Mouse (Mus musculus) cerebellum, adult 9-11 months (tissue): ENCODE results near the gene Ppp6r3.
A peak's percentile ranks its signal among the peaks of the same experiment; 100 is the strongest.

Source experiments
- DNase-seq: peaks from one replicate; pipeline ENCODE4 v3.0.0; 2022

Ppp6r3 gene

DNA sequence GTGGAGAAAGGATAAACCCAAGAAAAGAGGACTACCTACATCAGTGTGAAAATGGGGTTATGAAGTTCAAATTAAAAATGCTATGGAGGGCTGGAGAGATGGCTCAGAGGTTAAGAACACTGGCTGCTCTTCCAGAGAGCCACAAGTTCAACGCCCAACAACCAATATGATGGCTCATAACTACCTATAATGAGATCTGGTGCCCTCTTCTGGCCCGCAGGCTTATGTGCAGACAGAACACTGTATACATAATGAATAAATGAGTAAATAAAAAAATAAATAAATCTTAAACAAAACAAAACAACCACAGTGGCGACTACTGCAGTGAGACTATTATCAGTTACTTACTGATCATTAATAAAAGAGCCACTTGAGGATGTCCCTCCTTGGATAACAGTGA, 78.3 kb downstream of the Ppp6r3 start:
- no peak for DNase-seq

DNA sequence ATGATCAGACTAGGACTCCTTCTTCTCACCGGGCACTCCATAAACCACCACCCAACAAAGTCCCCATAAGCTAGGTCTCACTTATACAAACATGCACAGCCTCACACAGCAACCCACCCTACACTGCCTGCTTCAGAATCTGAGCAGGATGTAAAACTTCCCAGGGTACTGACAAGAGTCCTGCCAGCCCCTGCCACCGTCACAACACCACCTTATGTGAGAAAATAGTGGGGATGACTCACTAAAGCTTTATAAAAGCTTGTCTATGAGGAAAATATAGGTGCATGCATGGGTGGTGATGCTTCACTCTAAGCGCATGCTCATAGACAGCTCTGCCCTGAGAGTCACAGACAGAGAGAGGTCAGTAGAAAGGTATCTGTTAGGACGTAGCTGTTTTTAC, 85.7 kb downstream of the Ppp6r3 start:
- DNase-seq = no peak

DNA sequence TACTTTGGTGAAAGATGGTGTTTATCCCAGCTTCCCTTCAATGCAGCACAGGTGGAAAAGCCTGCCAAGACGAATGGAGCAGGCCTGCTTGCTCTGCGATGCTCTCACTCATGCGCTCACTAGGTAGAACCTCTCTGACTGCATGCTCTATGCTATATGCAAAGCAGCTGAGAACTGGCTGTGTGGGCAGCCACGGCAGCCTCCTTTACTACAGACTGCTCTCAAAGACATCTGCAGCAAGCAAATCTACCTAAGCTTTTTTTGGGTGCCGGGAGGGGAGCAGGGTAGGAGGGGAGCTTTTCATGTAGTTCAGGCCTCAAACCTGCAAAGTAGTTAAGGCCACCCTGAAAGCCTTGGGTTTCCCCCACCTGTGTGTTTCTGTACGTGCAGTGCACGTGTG, 92.7 kb downstream of the Ppp6r3 start:
- no peak for DNase-seq

DNA sequence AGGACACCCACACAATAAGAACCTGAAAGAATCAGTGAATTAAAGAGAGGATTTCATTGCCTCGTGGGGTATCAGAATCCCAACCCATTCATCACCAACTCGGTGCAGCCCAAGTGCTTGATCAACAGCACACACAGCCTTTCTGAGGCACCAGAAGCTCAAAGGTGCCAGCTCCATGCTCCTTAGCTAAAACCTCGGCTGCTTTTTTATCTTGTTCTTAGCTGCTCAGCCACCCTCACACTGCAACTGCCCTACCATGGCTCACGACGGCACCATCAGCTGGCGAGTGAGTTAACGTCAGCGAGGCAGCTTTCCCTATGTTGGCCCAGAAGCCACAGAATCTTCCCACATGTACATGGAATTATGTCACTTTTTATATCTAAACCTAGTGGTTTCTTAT, 95.4 kb downstream of the Ppp6r3 start:
- no peak for DNase-seq

DNA sequence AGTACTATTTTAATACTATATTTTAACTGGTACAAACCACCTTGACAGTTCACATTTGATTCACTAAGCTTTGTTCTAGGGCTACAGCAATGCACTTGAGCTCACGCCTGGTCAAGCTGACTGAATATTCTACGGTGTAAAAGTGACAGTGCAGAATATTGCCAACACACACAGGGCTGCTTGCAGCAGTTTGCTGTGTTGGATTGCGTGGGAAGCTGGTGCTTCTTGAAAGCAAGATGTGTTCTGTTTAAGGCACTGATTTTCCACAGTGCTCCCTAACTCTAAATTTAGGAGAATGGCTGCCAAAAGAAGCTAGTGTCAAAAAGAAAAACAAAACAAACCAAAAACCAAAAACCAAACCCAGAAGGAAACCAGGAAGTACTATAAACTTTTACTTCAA, 98.6 kb downstream of the Ppp6r3 start:
- no peak for DNase-seq

DNA sequence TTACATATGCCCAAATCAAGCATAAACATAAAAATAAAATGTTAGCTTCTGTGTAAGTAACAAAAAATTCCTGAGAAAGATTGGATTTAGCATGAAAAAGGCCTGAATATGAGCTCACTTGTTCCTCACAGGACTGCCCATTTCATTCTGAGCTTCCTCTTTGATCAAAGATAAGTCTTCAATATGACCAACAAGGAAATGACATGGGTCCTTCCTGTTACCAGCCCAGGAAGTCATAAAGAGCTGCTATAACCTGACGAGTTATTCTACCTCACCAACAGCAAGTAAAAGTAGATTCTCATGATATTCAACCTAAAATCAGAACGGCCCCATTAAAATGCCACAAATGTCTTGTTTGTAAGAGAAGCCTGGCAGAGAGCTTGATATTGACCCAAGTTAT, 104.3 kb downstream of the Ppp6r3 start:
- DNase-seq = no peak

DNA sequence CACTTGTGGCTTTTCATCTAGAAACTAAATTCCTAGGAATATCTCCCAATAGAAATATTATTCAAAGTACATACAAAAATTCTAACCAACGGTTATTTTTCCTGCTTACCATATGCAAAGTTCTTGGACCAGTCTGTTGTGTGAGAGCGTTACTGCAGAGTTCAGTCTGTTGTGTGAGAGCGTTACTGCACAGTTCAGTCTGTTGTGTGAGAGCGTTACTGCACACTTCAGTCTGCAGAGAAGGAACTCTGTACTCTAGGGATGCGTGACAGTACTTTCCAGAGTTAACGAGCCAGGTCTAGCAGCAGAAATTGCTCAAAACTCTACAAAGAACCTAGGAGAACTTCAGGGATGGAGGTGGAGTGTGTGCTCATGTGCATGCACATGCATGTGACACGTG, 108.0 kb downstream of the Ppp6r3 start:
- no peak for DNase-seq

DNA sequence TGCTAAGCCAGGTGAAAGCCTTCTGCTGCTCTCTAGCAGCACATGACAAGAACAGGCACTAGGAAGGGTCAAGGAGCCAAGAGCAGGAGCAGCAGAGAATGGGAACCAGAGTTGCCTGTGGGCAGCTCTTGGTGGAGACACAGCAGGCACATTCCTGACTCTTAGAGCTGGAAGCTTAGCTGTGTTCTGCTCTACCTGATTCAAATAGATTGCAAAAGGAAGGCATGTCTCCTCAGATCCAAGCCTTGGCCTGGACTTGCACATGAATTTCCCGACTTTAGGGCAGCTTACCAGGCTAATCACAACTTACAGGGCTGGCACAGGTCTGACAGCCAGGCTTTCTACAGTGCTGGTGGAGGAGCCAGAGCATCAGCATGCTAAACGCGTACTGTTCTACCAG, 115.6 kb downstream of the Ppp6r3 start:
- DNase-seq = no peak

DNA sequence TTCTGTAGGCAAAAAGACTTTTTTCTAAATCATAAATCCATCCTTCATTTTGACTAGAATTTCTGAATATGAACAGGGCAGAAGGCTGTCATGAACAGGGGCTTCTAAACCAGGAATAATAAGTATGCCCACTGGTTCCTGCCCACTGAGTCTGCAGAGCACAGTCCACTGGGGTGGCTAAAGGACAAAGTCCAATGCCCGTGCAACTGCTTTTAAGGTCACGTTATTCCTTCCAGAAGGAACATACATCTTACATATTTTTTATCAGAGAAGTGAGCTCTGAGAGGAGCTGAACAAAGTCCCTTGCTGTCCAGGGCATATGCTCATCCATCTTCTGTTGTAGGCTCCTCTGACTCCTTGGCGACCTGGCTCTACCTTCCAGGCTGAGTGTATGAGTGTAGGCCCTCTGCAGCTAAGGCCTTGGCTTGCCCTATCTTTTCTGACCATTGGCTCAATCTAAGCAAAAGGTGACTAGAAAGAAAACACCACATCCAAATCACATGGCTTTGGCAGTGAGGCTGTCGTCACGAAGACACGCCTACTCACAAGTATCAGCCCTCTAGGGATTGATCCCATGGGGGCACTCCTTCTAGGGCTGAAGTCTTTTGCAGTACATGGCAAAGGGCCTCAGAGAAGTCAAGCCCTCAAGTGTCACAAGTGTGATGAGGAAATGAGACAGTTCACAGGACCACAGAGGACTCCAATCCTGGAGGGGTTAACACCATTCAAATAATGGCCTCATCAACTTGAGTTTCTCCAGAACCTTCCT, 117.0 kb downstream of the Ppp6r3 start:
- no peak for DNase-seq

DNA sequence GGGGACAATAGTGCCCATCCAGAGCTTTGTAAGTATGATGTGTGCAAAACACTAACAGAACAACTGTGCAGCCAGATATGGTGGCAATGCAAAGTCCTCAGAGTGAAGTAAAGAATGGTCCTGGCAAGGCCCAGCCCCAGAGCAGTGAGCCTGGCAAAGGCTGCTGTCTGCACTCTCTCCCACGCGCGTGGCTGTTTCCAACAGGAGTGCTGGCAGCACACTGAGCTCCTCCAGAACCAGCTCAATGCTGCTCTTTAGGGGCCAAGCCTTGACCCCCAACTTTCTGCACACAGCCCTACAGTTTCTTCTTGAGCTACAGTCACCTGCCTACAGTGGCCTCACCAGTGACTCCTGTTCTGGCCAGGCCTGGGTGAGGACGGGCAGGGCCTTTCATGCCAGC, 117.8 kb downstream of the Ppp6r3 start:
- no peak for DNase-seq

DNA sequence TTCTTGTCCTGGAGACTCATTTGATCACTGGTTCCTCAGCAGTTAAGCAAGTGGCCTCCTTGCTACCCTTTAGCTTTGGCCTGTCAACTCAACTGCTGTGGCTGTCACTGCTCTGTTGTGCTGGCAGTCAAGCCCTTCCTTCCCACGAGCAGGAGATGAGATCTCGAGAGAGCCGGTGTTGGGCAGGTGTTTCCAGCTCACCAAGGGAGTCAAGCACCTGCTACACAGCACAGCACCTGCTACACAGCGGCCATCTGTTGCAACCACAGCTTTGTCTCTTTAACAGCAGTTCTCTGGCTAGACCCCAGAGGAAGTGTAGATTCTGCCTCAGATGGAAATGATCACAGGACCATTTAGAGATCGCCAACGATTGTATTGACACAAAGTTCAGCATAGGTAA, 123.9 kb downstream of the Ppp6r3 start:
- no peak for DNase-seq

DNA sequence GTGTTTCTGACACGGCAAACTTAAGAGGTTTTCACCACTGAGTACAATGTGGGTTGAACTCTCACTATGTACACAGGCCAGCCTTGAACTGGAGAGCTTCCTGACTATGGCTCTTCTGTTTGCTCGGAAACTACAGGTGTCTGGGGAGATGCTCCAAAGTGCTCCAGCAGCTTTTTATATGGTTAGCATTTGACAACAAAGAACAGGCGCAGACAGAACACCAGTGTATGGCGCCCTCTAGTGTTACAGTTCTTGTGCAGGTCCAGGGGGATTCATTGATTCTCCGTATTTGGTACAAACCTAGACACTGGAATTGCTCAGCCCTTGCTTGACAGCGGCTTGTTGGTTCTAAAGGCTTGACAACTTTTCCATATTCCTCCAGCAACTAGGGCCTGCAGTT, 124.4 kb downstream of the Ppp6r3 start:
- DNase-seq = peak; percentile 43

DNA sequence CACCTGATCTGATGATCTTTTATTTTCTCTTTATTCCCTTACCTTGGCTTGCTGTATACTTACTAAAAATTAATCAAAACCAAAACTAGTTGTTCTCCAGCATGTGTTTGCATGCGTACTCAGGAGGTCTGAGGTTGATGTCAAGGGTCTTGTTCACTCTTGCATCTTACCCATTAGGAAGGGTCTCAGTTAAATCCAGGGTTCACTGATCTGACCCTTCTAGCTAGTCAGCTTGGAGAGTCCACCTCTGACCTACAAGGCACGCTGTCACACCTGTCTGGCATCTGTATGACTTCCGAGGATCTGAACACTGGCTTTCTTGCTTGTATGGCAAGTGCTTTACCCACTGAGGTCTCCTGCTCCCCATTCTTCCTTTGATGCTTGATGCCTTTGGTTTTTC, 124.8 kb downstream of the Ppp6r3 start:
- no peak for DNase-seq

DNA sequence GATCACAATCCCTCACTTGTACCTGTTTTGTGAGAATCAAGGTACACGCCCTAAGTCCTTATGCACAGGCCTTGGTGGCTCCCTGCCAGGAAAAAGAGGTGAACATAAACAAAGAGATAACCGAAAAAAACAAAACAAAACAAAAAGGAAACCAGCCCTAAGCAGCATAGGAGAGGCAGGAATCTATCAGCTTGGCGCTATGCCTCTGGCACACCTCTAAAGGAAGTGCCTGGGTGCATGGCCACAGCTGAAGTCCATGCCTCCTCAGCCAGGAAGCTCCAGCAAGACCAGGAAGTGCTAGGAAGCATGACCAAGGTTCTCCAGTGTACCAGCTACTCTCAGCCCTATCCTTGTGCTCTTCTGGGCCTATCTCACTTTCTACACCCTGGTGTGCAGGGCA, 126.3 kb downstream of the Ppp6r3 start:
- DNase-seq = no peak

DNA sequence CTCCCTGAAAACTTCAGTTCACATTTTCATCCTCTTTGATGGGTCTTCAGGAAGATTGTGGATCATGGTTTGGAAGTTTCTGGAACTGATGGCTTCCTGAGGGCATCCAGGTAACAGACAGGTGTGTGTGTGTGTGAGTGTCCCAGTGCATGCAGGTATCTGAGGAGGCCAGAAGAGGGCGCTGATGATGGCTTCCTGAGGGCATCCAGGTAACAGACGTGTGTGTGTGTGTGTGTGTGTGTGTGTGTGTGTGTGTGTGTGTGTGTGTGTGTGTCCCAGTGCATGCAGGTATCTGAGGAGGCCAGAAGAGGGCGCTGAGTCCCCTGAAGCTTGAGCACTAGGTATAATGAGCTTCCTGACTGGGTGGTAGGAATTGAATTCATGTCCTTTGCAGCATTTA, 128.2 kb downstream of the Ppp6r3 start:
- no peak for DNase-seq

DNA sequence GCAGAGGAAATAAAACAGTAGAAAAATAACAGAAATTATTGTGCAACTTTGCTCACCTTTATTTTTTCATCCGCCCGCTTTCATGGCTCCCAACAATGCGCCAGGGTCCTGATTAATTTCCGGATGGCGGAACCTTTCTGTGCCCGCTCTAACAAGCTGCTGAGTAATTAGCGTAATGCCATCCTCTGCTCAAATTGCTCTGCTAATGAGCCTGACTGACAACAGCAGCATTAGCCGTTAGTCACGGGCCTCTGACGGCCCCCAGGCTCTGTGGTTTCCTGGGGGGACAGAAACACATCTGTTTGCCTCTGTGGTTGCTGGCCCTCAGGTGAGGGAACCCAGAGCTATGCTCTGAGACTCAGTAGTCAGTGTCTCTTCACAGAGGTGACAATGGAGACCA, 134.5 kb downstream of the Ppp6r3 start:
- no peak for DNase-seq

DNA sequence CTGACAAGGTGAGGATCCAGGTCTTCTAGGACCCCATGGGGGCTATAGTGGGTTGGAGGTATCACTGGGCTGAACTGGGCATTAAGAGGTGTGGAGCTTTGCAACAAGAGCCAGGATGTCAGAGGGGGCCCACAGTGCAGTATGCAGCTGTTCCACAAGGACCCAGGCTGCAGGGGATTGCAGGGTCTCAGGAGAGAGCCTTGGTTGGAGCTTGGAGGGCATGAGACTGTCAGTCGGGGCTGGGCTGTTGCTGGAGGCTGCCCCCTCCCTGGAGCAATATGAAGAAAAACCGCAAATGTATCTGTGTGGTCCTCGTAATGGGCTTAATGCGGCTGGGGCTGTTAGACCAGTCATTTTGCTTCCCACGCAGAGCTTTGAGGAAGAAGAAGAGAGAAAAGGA, 134.9 kb downstream of the Ppp6r3 start:
- no peak for DNase-seq

DNA sequence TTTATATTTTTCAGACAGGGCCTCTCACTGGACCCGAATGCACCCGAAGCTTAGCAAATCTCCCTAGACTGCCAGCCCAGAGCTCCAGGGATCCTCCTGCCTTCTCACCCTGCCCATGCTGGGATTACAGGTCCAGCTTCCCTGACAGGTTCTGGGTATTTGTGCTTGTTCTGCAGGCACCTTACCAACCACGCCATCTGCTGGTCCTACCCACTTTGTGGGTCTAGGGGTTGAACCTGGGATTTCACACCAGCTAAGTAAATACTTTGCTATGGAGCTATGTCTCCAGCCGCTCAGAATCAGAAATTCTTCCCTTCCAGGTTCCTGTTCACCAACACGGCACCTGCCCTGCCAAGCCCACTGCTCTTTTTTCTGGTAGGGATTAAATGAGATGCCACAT, 137.6 kb downstream of the Ppp6r3 start:
- no peak for DNase-seq

DNA sequence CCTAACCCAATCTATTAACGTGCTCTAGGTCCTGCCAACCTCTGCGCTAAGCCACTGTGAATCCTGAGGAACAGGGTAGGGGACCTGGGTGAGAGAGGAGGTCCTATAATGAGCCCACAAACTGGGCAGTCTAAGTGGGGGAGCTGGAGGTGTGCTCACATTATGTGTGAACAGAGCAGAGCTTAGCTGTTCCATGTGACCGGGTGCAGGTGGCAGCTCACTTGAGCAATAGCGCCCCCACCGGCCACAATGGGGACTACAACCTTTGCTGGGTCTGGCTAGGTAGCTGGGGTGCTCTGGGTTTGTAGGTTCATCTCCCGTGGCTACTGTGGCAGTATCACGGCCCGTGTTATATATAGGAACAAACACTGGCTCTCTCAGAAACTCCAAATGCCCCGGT, 138.7 kb downstream of the Ppp6r3 start:
- DNase-seq = no peak

DNA sequence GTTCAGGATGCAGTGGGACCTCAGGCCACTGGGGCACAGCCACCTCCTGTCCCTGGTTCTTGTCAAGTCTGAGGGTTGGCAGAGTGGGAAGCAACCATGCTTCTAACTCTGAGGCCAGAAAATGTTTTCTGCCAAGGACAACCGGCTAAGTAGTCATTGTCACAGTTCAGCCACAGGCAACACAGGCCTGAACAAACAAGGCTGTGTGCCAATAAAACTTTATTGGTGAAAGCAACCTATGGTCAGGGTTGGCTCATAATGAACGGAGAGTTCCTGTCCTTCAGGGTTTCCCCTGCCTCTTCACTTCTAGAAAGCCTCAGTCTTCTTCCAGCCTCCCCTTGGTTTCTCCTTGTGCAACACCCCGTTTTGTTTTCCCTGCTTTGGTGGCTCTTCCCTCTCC, 139.7 kb downstream of the Ppp6r3 start:
- no peak for DNase-seq

DNA sequence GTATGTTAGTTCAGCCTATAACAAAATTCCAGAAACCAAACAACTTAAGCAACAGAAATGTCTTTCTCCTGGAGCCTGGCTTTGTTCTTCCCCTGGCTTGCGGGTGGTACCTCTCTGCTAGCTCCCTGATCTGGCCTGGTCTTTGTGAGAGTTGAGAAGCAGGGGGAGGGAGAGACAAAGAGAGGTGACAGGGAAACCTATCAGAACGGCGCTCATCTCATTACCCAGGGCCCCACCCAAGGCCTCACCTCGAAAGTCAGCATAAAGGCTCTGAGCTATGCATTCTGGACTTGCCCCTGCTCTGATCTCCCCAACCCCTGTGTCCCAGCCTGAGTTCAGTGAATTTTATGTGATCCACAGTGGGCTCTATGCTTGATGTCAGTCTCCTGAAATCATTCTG, 140.9 kb downstream of the Ppp6r3 start:
- no peak for DNase-seq

DNA sequence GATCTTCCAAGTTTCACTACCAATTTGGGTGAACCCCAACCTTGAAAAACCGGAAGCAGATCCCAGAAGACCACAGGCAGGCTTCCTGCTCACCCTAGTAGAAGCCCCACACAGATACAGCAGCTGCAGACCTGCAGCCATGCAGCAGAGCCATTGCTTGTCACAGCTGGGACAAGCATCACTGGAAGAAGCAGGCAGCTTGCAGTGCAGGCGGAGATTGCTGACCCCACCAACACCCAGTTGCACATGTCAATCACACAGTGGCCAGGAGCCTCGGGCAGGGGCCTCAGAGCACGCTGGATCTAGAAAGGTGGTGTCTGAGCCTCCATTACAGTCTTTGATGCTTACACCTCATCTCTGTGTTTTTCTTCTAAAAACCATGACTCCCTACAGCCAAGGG, 141.4 kb downstream of the Ppp6r3 start:
- no peak for DNase-seq

DNA sequence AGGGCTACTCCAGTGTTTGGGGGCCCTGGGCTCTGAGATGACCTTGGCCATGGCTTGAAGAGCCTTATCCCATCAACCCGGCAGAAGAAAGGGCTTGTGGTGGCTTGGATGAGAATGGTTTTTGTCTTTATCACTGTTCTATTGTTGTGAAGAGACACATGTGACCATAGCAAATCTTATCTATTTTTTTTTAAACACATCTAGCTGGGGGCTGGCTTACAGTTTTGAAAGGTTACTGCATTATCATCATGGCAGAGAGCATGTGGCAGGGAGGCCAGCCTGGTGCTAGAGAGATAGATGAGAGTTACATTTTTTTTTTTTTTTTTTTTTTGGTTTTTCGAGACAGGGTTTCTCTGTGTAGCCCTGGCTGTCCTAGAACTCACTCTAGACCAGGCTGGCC, 143.6 kb downstream of the Ppp6r3 start:
- no peak for DNase-seq

DNA sequence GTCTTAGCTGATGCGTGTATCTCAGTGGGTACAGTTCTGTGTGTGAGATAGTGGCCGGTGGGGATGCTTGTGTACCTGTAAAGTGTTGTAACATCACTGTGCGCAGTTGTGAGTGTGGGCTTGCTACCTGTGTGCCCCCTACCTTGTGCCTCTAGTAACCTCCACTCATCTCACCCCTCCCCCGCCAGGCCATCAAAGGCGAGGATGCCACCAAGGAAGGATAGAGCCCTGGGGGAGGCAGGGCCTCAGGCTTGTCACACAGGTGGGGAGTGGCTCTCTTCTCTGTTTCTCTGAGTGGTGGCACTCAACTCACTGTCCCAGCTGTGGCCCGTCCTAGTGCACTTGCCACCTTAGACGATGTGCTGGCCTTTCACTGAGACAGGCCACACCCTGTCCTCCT, 144.5 kb downstream of the Ppp6r3 start:
- DNase-seq = no peak

DNA sequence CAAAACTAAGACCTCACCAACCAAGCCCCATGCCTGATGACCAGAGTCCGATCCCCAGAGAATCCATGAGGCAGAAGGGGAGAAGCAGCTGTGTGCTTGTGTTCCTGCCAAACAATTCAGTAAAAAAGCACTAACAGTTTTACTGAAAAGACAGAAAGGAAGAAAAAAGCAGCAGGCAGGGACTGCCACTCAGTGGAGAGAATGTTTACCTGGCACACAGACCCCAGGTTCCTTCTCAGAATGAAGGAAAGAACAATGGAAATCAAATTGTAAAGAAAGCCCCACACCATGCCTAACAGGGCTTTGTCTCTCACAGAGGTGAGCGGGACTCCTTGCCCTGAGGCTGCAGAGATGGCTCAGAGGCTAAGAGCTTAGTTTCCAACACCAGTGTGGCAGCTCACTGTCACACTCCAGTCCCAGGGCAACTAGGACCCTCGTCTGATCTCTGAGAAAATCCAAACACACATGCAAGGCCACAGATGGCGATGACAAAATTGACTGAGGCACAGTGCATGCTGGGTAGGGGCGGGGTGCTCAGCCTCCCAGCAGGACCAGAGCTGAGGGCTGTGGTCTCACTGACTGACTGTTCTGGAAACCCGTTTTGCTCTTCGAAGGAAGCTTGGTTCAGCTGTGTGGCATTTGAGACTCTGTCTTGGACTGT, 146.3 kb downstream of the Ppp6r3 start:
- no peak for DNase-seq
